29 mouse cellular contexts compared by ENCODE assay signal in genomic region chr4:127134687-127135086, GRCm38 (mm10). TPM values are rescaled to one million over a fixed set of nuclear protein-coding genes. Genes with fewer than 3 reads are reported as not detected.
DNase-seq lines count a peak whose midpoint lies in the region; ATAC-seq and TF ChIP-seq lines count a peak whose summit lies in the region.
"Had no signal": no experiment of that assay in that cellular context is flagged by ENCODE, and none has a peak within 500 bp of the region (broad histone marks: within the 10 kb centered on the region; RNA-seq: fewer than 3 reads in every experiment).

No protein-coding gene starts in this region.

- H3K9ac ChIP-seq in forebrain, postnatal 0 days: no peak overlapping the region
- H3K9ac ChIP-seq in forebrain, embryonic 11.5 days (ENCODE audit: low read length): no peak overlapping the region
- H3K9ac ChIP-seq in hindbrain, postnatal 0 days (replicated peaks; ENCODE audit: low read length): no peak overlapping the region
- no peak overlapping the region for H3K9ac ChIP-seq in hindbrain, embryonic 14.5 days
- H3K9ac ChIP-seq in midbrain, postnatal 0 days (replicated peaks; ENCODE audit: low read length, poor library complexity, severe bottlenecking): no peak overlapping the region
- no peak overlapping the region for H3K9ac ChIP-seq in midbrain, embryonic 15.5 days
- H3K9ac ChIP-seq: embryonic facial prominence, embryonic 13.5 days; forebrain, embryonic 13.5 days; heart, embryonic 13.5 days; hindbrain, embryonic 13.5 days had no signal

- no peaks in the 10 kb centered on the region for H3K27me3 ChIP-seq in forebrain, postnatal 0 days (ENCODE audit: insufficient read depth, low read length)
- no peaks in the 10 kb centered on the region for H3K27me3 ChIP-seq in forebrain, embryonic 11.5 days (ENCODE audit: control insufficient read depth, insufficient read depth, low read length)
- H3K27me3 ChIP-seq in hindbrain, postnatal 0 days (ENCODE audit: insufficient read depth, low read length): no peaks in the 10 kb centered on the region
- H3K27me3 ChIP-seq in hindbrain, embryonic 14.5 days (ENCODE audit: control insufficient read depth, insufficient read depth, low read length): no peaks in the 10 kb centered on the region
- H3K27me3 ChIP-seq in midbrain, postnatal 0 days (ENCODE audit: insufficient read depth, low read length): no peaks in the 10 kb centered on the region
- no peaks in the 10 kb centered on the region for H3K27me3 ChIP-seq in midbrain, embryonic 15.5 days (replicated peaks)
- H3K27me3 ChIP-seq: embryonic facial prominence, embryonic 13.5 days; forebrain, embryonic 13.5 days; heart, embryonic 13.5 days; hindbrain, embryonic 13.5 days; Patski had no signal

- no peak for DNase-seq in forebrain, postnatal 0 days
- no peak for DNase-seq in forebrain, embryonic 11.5 days (ENCODE audit: low spot score)
- DNase-seq in hindbrain, postnatal 0 days (ENCODE audit: low spot score): peak; percentile 7
- DNase-seq in hindbrain, embryonic 14.5 days (ENCODE audit: low spot score): no peak
- DNase-seq in midbrain, postnatal 0 days (ENCODE audit: low spot score): no peak
- no peak for DNase-seq in urinary bladder, postnatal 25 days (ENCODE audit: low spot score)
- DNase-seq: adrenal gland, postnatal 10 days; adrenal gland, postnatal 36 days; B cell, adult 2 months; cerebellum, adult 18-20 months; cerebellum, postnatal 10 days; cerebellum, postnatal 36 days; embryo, embryonic 11 days; gastrocnemius, adult 2 months; gastrocnemius, postnatal 14 days; heart, adult 18-20 months; heart, postnatal 36 days had no signal

- H3K4me1 ChIP-seq in forebrain, postnatal 0 days (ENCODE audit: insufficient read depth): no peaks in the 10 kb centered on the region
- H3K4me1 ChIP-seq in forebrain, embryonic 11.5 days (replicated peaks; ENCODE audit: control insufficient read depth, insufficient read depth, low read length): no peaks in the 10 kb centered on the region; the same call in 1 of the 2 replicates
- no peaks in the 10 kb centered on the region for H3K4me1 ChIP-seq in hindbrain, postnatal 0 days (ENCODE audit: insufficient read depth, low read length)
- H3K4me1 ChIP-seq in hindbrain, embryonic 14.5 days (replicated peaks; ENCODE audit: control insufficient read depth, insufficient read depth, low read length): no peaks in the 10 kb centered on the region
- no peaks in the 10 kb centered on the region for H3K4me1 ChIP-seq in midbrain, postnatal 0 days (ENCODE audit: insufficient read depth, low read length)
- H3K4me1 ChIP-seq in midbrain, embryonic 15.5 days: no peaks in the 10 kb centered on the region
- H3K4me1 ChIP-seq: embryonic facial prominence, embryonic 10.5 days; embryonic facial prominence, embryonic 13.5 days; heart, embryonic 10.5 days; hindbrain, embryonic 13.5 days had no signal

- H3K4me2 ChIP-seq in forebrain, postnatal 0 days (ENCODE audit: low read depth): no peak overlapping the region
- no peak overlapping the region for H3K4me2 ChIP-seq in forebrain, embryonic 11.5 days (ENCODE audit: low read depth, low read length, severe bottlenecking)
- no peak overlapping the region for H3K4me2 ChIP-seq in hindbrain, postnatal 0 days (ENCODE audit: low read depth, low read length)
- H3K4me2 ChIP-seq in hindbrain, embryonic 14.5 days (replicated peaks): no peak overlapping the region
- H3K4me2 ChIP-seq in midbrain, postnatal 0 days (ENCODE audit: low read depth, low read length, poor library complexity, severe bottlenecking): no peak overlapping the region
- no peak overlapping the region for H3K4me2 ChIP-seq in midbrain, embryonic 15.5 days
- H3K4me2 ChIP-seq: embryonic facial prominence, embryonic 13.5 days; forebrain, embryonic 13.5 days; heart, embryonic 13.5 days; hindbrain, embryonic 13.5 days had no signal

- no peak overlapping the region for H3K27ac ChIP-seq in forebrain, postnatal 0 days (ENCODE audit: low read depth, low read length)
- H3K27ac ChIP-seq in forebrain, embryonic 11.5 days (ENCODE audit: low read depth, low read length): no peak overlapping the region
- H3K27ac ChIP-seq in hindbrain, postnatal 0 days: no peak overlapping the region
- no peak overlapping the region for H3K27ac ChIP-seq in hindbrain, embryonic 14.5 days
- H3K27ac ChIP-seq in midbrain, postnatal 0 days (ENCODE audit: low read depth, low read length): no peak overlapping the region
- H3K27ac ChIP-seq in midbrain, embryonic 15.5 days: no peak overlapping the region
- H3K27ac ChIP-seq: embryonic facial prominence, embryonic 10.5 days; embryonic facial prominence, embryonic 13.5 days; forebrain, embryonic 13.5 days; gastrocnemius, adult 2 months; heart, embryonic 10.5 days; heart, embryonic 13.5 days; hindbrain, embryonic 10.5 days; hindbrain, embryonic 13.5 days had no signal

- H3K9me3 ChIP-seq in forebrain, postnatal 0 days (ENCODE audit: low read length): no peaks in the 10 kb centered on the region
- no peaks in the 10 kb centered on the region for H3K9me3 ChIP-seq in forebrain, embryonic 11.5 days (ENCODE audit: control insufficient read depth, low read length)
- no peaks in the 10 kb centered on the region for H3K9me3 ChIP-seq in hindbrain, postnatal 0 days (ENCODE audit: low read length)
- no peaks in the 10 kb centered on the region for H3K9me3 ChIP-seq in hindbrain, embryonic 14.5 days (ENCODE audit: control insufficient read depth, low read length)
- no peaks in the 10 kb centered on the region for H3K9me3 ChIP-seq in midbrain, postnatal 0 days (ENCODE audit: low read length)
- no peaks in the 10 kb centered on the region for H3K9me3 ChIP-seq in midbrain, embryonic 15.5 days
- H3K9me3 ChIP-seq: embryonic facial prominence, embryonic 10.5 days; embryonic facial prominence, embryonic 13.5 days; forebrain, embryonic 13.5 days; G1E; heart, embryonic 10.5 days; heart, embryonic 13.5 days; hindbrain, embryonic 10.5 days; hindbrain, embryonic 13.5 days had no signal

- TF ChIP-seq CTCF in forebrain, postnatal 0 days (IDR thresholded peaks at IDR 0.05; ENCODE audit: low read depth): peak; percentile 38
- TF ChIP-seq CTCF in hindbrain, postnatal 0 days (IDR thresholded peaks at IDR 0.05; ENCODE audit: low read depth): peak; percentile 54
- TF ChIP-seq CTCF in midbrain, postnatal 0 days (IDR thresholded peaks at IDR 0.05): peak; percentile 57

- no peak for ATAC-seq in forebrain, postnatal 0 days
- ATAC-seq in forebrain, embryonic 11.5 days (replicated peaks; ENCODE audit: low FRiP score): no peak
- ATAC-seq in hindbrain, postnatal 0 days: no peak
- ATAC-seq in hindbrain, embryonic 14.5 days (ENCODE audit: low FRiP score): no peak
- no peak for ATAC-seq in midbrain, postnatal 0 days (ENCODE audit: low FRiP score)
- ATAC-seq in midbrain, embryonic 15.5 days (replicated peaks): no peak
- ATAC-seq: forebrain, embryonic 13.5 days; forebrain, embryonic 16.5 days; Patski had no signal

- WGBS in forebrain, postnatal 0 days: 57% methylated on average over 1 of the region's 1 CpGs
- 40% methylated on average over 1 of the region's 1 CpGs for WGBS in forebrain, embryonic 11.5 days
- WGBS in hindbrain, postnatal 0 days: 53% methylated on average over 1 of the region's 1 CpGs
- 63% methylated on average over 1 of the region's 1 CpGs for WGBS in hindbrain, embryonic 14.5 days
- 46% methylated on average over 1 of the region's 1 CpGs for WGBS in midbrain, postnatal 0 days
- WGBS in midbrain, embryonic 15.5 days: 52% methylated on average over 1 of the region's 1 CpGs

- H3K36me3 ChIP-seq in forebrain, postnatal 0 days (ENCODE audit: insufficient read depth): no peaks in the 10 kb centered on the region
- no peaks in the 10 kb centered on the region for H3K36me3 ChIP-seq in forebrain, embryonic 11.5 days (ENCODE audit: control insufficient read depth, insufficient read depth, low read length)
- H3K36me3 ChIP-seq in hindbrain, postnatal 0 days (ENCODE audit: insufficient read depth, low read length): no peaks in the 10 kb centered on the region
- no peaks in the 10 kb centered on the region for H3K36me3 ChIP-seq in hindbrain, embryonic 14.5 days (replicated peaks; ENCODE audit: control insufficient read depth, insufficient read depth)
- no peaks in the 10 kb centered on the region for H3K36me3 ChIP-seq in midbrain, postnatal 0 days (ENCODE audit: insufficient read depth, low read length)
- H3K36me3 ChIP-seq in midbrain, embryonic 15.5 days (replicated peaks): no peaks in the 10 kb centered on the region
- H3K36me3 ChIP-seq: embryonic facial prominence, embryonic 10.5 days; embryonic facial prominence, embryonic 13.5 days; G1E; heart, embryonic 10.5 days; heart, embryonic 13.5 days; hindbrain, embryonic 10.5 days; hindbrain, embryonic 13.5 days had no signal

- H3K4me3 ChIP-seq in forebrain, postnatal 0 days (ENCODE audit: low read depth, low read length): no peak overlapping the region
- H3K4me3 ChIP-seq in forebrain, embryonic 11.5 days (ENCODE audit: low read depth, low read length): no peak overlapping the region
- H3K4me3 ChIP-seq in hindbrain, postnatal 0 days (ENCODE audit: low read length): no peak overlapping the region
- H3K4me3 ChIP-seq in hindbrain, embryonic 14.5 days (replicated peaks; ENCODE audit: low read length): no peak overlapping the region
- H3K4me3 ChIP-seq in midbrain, postnatal 0 days (ENCODE audit: low read depth, low read length): no peak overlapping the region
- no peak overlapping the region for H3K4me3 ChIP-seq in midbrain, embryonic 15.5 days
- H3K4me3 ChIP-seq: embryonic facial prominence, embryonic 10.5 days; embryonic facial prominence, embryonic 13.5 days; erythroblast, embryonic 14.5 days; forebrain, embryonic 13.5 days; gastrocnemius, adult 2 months; heart, embryonic 10.5 days; heart, embryonic 13.5 days; hindbrain, embryonic 10.5 days; hindbrain, embryonic 13.5 days had no signal

RNA-seq across cellular contexts. Expression of gene Tmem35b, which starts 11.2 kb away (rescaled TPM):
- total RNA-seq in forebrain, postnatal 0 days (2014; rRNA removed): 6.0 and 7.8 TPM in 2 replicates
- 9.5 and 10.8 TPM in 2 replicates for polyA plus RNA-seq in forebrain, postnatal 0 days (2015; fragmentation: Nextera tagmentation; extraction: Ambion mirVana)
- 11.8 and 12.6 TPM in 2 replicates for polyA plus RNA-seq in forebrain, embryonic 11.5 days (2014; fragmentation: Nextera tagmentation; extraction: Ambion mirVana)
- 6.7 and 8.7 TPM in 2 replicates for total RNA-seq in hindbrain, postnatal 0 days (2014; rRNA removed)
- polyA plus RNA-seq in hindbrain, postnatal 0 days (2015; fragmentation: Nextera tagmentation; extraction: Ambion mirVana): 13.8 and 15.4 TPM in 2 replicates
- 14.0 and 18.1 TPM in 2 replicates for polyA plus RNA-seq in hindbrain, embryonic 14.5 days (2014; fragmentation: Nextera tagmentation; extraction: Ambion mirVana)
- total RNA-seq in midbrain, postnatal 0 days (2014; rRNA removed): 2.4 and 5.4 TPM in 2 replicates
- polyA plus RNA-seq in midbrain, postnatal 0 days (2015; fragmentation: Nextera tagmentation; extraction: Ambion mirVana): 12.8 and 14.0 TPM in 2 replicates
- polyA plus RNA-seq in midbrain, embryonic 15.5 days (2015; fragmentation: Nextera tagmentation; extraction: Ambion mirVana): 17.2 and 18.3 TPM in 2 replicates

RNA-seq across cellular contexts. Expression of gene Dlgap3, which starts 34.3 kb away (rescaled TPM):
- 66.9 and 85.5 TPM in 2 replicates for total RNA-seq in forebrain, postnatal 0 days (2014; rRNA removed)
- polyA plus RNA-seq in forebrain, postnatal 0 days (2015; fragmentation: Nextera tagmentation; extraction: Ambion mirVana): 23.1 and 28.0 TPM in 2 replicates
- polyA plus RNA-seq in forebrain, embryonic 11.5 days (2014; fragmentation: Nextera tagmentation; extraction: Ambion mirVana): 3.1 and 4.2 TPM in 2 replicates
- 153 and 163 TPM in 2 replicates for total RNA-seq in hindbrain, postnatal 0 days (2014; rRNA removed)
- 30.0 and 34.2 TPM in 2 replicates for polyA plus RNA-seq in hindbrain, postnatal 0 days (2015; fragmentation: Nextera tagmentation; extraction: Ambion mirVana)
- 30.8 and 35.1 TPM in 2 replicates for polyA plus RNA-seq in hindbrain, embryonic 14.5 days (2014; fragmentation: Nextera tagmentation; extraction: Ambion mirVana)
- total RNA-seq in midbrain, postnatal 0 days (2014; rRNA removed): 131 and 156 TPM in 2 replicates
- polyA plus RNA-seq in midbrain, postnatal 0 days (2015; fragmentation: Nextera tagmentation; extraction: Ambion mirVana): 34.5 and 34.8 TPM in 2 replicates
- 23.0 and 24.7 TPM in 2 replicates for polyA plus RNA-seq in midbrain, embryonic 15.5 days (2015; fragmentation: Nextera tagmentation; extraction: Ambion mirVana)
- total RNA-seq: gastrocnemius, adult 2 months had no signal
- polyA plus RNA-seq: erythroblast, embryonic 14.5 days; G1E had no signal

RNA-seq across cellular contexts. Expression of gene Zmym6, which starts 57.5 kb away (rescaled TPM):
- total RNA-seq in forebrain, postnatal 0 days (2014; rRNA removed): 26.9 and 46.3 TPM in 2 replicates
- polyA plus RNA-seq in forebrain, postnatal 0 days (2015; fragmentation: Nextera tagmentation; extraction: Ambion mirVana): 9.6 and 17.1 TPM in 2 replicates
- 24.9 and 28.8 TPM in 2 replicates for polyA plus RNA-seq in forebrain, embryonic 11.5 days (2014; fragmentation: Nextera tagmentation; extraction: Ambion mirVana)
- 20.6 and 24.5 TPM in 2 replicates for total RNA-seq in hindbrain, postnatal 0 days (2014; rRNA removed)
- polyA plus RNA-seq in hindbrain, postnatal 0 days (2015; fragmentation: Nextera tagmentation; extraction: Ambion mirVana): 18.3 and 19.9 TPM in 2 replicates
- 33.8 and 34.0 TPM in 2 replicates for polyA plus RNA-seq in hindbrain, embryonic 14.5 days (2014; fragmentation: Nextera tagmentation; extraction: Ambion mirVana)
- total RNA-seq in midbrain, postnatal 0 days (2014; rRNA removed): 41.1 and 44.3 TPM in 2 replicates
- polyA plus RNA-seq in midbrain, postnatal 0 days (2015; fragmentation: Nextera tagmentation; extraction: Ambion mirVana): 24.6 and 28.2 TPM in 2 replicates
- 34.5 and 40.2 TPM in 2 replicates for polyA plus RNA-seq in midbrain, embryonic 15.5 days (2015; fragmentation: Nextera tagmentation; extraction: Ambion mirVana)
